Mouse (Mus musculus) bone marrow macrophage, adult 2 months (primary cell): ENCODE measurements around the gene Calu.

Experiments
- CTCF ChIP-seq: IDR thresholded peaks from 2 replicates; pipeline ENCODE4 v1.5.1; 2012; ENCODE audit warnings: low read depth, mild to moderate bottlenecking, low read length, moderate library complexity
- POLR2A ChIP-seq: IDR thresholded peaks from 2 replicates; pipeline ENCODE4 v1.6.1; 2012; ENCODE audit warnings: mild to moderate bottlenecking, low read depth, low read length, borderline replicate concordance

DNA sequence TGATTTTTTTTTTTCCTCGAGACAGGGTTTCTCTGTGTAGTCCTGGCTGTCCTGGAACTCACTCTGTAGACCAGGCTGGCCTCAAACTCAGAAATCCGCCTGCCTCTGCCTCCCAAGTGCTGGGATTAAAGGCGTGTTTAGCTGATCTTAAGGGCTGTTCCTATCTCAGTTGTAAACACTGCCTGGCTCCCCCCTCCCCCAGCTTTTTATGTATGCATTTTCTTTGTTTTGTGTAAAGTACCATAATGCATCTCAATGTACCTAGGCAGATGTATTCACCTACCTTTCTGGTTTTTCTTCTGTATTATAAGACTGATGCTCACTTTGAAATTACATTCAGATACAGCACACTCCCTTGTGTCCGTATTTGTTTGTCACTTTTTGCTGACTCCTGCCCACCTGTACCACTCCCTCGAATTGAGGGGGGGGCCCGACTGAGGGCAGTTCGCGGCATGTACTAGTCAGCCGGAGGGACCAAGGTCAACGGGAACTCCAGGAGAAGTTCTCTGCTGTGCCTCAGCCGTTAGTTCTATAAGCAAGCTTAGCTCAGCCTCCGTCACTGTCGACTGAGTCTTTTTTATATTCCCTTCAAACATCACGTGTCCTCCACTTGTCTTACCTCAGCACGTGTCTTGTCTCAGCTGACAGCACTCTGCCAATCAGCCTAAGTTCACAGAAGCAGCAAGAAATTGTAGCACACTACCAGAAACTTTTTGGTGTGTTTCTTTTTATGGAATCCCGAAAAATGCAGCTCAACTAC lies 38.8 kb upstream of the Calu start:
- no peak for TF ChIP-seq POLR2A
- TF ChIP-seq CTCF, result no peak
